Mouse (Mus musculus): ENCODE measurements around the gene Guca2b.

The Guca2b gene

DNA sequence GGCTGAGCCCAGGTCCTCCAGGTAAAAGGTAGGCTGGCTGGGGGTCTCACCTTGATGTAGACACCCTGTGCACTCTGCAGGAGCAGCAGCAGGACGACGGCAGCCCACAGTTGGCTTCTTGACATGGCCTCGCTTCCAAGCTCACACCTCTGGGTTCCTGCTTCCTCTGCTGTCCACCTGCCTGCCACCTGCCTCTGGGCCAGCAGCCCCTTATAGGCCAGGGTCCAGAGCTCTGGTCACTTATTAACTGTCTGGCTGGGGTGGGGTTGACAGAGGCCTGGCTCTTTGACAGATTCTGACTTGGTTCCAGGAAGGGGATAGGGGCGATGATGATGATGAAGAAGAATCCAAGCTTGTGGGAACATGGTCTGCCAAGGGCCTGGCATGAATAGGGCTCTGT lies at the start of gene Guca2b:
Gene Guca2b (minus strand): TSS at position 224 of the 400 bp plus-strand sequence.
- no peak for DNase-seq (ENCODE audit: low spot score)

GRCm38 (mm10) chr4:119707751-119708150 lies 49.0 kb upstream of the Guca2b start:
- no peak for DNase-seq (ENCODE audit: low spot score)

DNA sequence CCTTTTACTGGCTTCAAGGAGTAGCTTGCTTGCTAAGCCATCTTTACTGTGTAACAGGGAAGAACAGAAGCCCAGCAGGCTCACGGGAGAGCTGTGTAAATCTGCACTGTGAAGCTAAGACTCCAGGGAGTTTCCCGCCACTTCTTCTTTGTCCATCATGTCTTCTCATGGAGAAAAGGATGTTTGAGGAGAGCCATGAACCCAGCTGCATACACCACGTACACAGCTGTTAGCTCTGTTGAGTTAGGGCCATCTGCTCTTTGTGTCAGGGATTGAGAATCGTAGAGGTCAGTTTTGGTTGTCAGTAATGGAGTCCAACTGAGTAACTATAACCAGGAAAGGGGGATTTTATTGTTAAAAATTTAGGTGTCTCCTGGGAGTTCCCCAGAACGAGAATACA lies 48.6 kb upstream of the Guca2b start:
- DNase-seq (ENCODE audit: low spot score): no peak

DNA sequence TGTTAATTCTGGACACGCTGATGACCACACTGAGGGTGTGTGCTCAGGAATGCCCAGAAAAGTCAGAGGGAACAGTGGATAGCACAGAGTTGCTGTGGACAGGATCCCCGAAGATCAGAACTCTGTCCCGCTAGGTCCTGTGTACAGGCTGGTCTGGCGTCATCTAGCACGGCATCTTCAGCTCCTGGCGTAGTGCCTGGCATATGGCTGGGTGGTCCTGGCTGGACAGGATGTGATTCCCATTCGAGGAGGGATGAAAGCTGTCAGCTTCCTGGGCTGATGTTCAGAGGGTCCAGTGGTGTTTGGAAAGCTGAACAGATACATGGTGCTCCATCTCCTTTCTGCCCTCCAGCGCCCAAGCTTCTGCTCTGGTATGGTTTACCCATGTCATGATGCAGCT lies 45.2 kb upstream of the Guca2b start:
- DNase-seq (ENCODE audit: low spot score): no peak

DNA sequence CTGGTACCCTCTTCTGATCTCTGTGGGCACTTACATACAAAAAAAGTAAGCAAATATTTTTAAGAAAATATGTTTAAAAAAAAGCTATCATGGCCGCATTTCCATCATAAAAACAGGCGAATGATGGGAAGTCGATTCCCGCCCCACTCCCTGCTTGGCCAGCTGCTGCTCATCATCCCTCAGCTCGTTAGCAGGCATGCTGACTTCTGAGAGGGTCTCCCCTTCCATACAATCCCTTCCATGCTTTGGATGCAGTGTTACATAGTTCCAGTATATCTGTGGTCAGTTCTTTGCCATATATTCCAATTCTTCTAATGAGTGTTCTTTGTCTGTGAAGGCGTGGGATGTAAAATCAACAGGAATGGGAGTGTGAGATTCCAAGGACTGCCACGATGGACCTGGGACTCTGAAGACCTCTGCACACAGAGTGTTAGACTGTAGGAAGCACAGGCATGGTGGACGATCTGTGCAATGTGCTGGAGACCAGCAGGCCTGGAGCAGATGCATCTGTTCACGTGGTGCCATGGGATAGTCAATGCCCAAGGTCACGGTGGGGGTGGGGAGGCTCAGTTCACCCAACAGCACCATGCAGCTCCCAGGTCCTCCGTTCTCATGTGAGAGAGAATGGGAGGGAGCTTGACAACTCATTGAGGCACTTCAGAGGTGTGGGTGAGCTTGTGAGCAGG lies 42.7 kb upstream of the Guca2b start:
- DNase-seq (ENCODE audit: low spot score): no peak

DNA sequence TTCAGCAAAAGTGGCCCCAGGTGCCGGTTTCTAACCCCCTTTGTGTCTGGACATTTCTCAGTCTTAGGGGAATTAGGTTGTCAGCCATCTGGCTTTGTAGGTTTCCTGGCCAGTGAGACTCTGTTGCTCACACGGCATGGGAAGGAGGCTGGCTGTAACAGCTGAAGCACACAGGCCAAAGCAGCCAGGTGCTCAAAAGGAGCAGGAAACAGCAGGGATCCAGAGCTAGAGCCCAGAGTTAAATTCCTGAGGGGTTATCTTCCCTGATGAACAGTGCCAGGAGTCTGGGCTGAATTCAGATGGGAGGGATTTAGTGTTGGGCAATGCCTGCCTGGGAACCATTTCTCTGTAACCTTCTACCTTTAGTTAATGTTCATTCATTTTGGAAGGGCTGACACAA lies 39.6 kb upstream of the Guca2b start:
- DNase-seq (ENCODE audit: low spot score): no peak

GRCm38 (mm10) chr4:119685746-119686145 lies 27.0 kb upstream of the Guca2b start:
- DNase-seq (ENCODE audit: low spot score): no peak

DNA sequence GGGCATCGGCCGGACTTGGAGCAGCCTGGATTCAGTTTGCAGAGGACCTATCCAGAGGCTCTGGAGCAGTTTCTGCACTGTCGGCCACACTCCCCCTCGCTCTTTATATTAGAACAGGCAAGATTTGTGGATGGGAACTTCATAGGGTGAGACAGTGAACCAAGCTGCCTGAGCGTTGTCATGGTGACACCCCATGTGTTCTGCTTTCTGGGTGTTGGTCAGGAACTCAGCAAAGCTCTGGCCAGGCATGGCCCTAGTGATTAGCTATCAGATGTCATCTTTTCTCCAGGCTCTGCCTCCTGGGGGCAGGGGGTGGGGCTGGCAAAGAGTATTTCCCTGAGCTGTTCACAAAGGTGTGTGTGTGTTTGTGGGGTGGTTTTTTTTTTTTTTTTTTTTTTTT lies 23.8 kb upstream of the Guca2b start:
- no peak for DNase-seq (ENCODE audit: low spot score)

GRCm38 (mm10) chr4:119672685-119673084 lies 13.9 kb upstream of the Guca2b start:
- DNase-seq (ENCODE audit: low spot score): no peak

- no peak for DNase-seq (ENCODE audit: low spot score)
Observed at GRCm38 (mm10) chr4:119671164-119671563, 12.4 kb upstream of the Guca2b start.

DNA sequence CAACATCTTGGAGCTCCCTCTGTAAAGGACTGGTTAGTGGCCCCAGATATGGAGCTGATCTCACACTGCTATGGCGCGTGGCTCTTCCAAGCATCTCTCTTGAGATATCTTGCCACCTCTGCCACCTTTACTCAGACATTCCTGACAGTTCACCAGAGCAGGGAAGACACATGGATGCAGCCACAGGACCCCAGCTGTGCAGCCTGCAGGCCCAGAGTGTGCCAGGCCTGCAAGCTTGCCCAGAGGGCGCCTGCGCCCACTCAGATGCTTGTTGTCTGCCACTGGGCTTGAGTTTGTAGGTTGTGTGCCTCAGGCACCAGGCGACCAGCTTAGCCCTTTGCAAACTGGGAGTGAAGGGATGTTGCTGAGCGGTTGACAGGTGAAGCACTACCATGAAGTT lies 12.0 kb upstream of the Guca2b start:
- no peak for DNase-seq (ENCODE audit: low spot score)

DNA sequence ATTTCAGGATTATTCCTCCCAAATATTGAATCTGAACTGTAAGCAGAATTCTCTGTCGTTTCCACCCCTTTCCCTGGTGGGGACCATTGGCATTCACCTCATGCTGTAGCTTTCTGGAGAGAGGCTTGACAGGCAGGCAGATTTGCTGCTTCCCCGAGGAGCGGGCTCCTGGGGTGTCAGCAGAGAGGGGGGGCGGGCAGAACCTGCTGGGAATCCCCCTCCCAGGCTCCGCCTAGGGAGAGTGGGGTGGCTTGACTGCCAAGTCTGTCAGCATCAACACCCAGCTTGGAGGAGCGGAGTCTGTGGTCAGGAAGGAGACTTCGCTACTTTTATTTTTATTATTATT lies 11.4 kb upstream of the Guca2b start:
- DNase-seq (ENCODE audit: low spot score): no peak

GRCm38 (mm10) chr4:119669356-119670209 lies 10.8 kb upstream of the Guca2b start:
- no peak for DNase-seq (ENCODE audit: low spot score)

- DNase-seq (ENCODE audit: low spot score): no peak
Observed at GRCm38 (mm10) chr4:119668596-119668995, 9.8 kb upstream of the Guca2b start.

- no peak for DNase-seq (ENCODE audit: low spot score)
Observed at GRCm38 (mm10) chr4:119668185-119668584, 9.4 kb upstream of the Guca2b start.

GRCm38 (mm10) chr4:119667454-119667853 lies 8.7 kb upstream of the Guca2b start:
- peak; percentile 24 for DNase-seq (ENCODE audit: low spot score)

GRCm38 (mm10) chr4:119666116-119666515 lies 7.4 kb upstream of the Guca2b start:
- DNase-seq (ENCODE audit: low spot score): no peak

DNA sequence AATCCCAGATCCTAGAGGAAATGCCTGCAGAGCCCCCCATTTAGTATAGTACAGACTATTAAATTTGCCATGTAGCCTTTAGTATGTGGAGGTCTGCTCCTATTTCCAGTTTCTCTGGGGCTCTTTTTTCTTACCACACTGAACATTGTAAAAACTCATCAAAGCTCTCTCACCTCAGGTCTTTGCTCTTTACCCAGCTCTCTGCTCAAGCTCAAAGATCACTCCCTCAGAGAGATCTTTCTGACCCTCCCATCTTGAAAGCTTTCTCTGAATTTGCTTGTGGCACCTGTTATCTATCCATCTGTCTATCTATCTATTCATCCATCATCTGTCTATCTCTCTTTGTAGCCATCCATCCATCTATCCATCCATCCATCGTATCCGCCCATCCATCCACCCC lies 6.4 kb upstream of the Guca2b start:
- no peak for DNase-seq (ENCODE audit: low spot score)

GRCm38 (mm10) chr4:119663409-119664095 lies 4.8 kb upstream of the Guca2b start:
- no peak for DNase-seq (ENCODE audit: low spot score)

- no peak for DNase-seq (ENCODE audit: low spot score)
Observed at GRCm38 (mm10) chr4:119662976-119663375, 4.2 kb upstream of the Guca2b start.

DNA sequence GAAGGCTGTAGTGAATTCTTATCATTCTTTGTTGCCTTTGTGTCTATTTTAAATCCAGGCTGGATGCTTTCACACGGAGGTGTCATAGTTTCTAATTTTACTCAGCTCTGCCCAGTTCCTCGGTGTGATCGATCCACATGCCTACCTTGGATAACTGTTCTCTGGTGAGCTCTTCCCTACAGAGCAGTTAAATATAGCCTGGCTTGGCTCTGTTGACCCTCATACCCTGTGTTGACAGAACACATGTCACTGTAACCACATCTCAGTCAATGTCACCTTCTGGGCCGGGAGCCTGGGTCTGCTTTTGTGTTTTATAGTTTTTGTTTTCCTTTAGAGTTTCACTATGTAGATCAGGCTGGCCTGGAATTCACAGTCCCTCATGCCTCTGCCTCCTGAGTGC lies 3.4 kb upstream of the Guca2b start:
- DNase-seq (ENCODE audit: low spot score): no peak

DNA sequence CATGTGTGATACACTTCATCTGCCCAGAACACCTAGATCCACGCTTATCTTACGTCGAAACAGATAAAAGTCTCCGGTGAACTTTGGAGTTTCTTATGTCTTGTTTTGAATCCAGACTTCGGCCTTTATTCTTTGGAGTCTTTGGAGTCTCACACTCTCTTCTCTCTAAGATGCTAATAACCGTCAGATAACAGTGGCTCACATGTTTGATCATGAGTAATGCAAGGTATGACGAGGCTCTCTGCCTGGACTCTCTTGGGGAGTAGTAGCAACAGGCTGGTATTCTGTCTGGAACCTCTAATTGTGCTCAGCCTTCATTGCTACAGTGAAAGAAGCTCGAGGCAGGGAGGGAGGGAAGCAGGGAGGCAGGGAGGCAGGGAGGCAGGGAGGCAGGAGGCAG lies 1.3 kb upstream of the Guca2b start:
- DNase-seq (ENCODE audit: low spot score): no peak

- no peak for DNase-seq (ENCODE audit: low spot score)
Observed at GRCm38 (mm10) chr4:119658246-119658645, 508 bp downstream of the Guca2b start.
